Mouse (Mus musculus) T-cell, adult 66 days (primary cell): ENCODE results near the gene Erg. TPM values are rescaled to one million over a fixed set of nuclear protein-coding genes. Genes with fewer than 3 reads are reported as not detected.

Source experiments
- total RNA-seq, 2 experiments: library from RNA; stranded (reverse); gene quantifications; 3 replicates in 1 of 2; 4 replicates in 1 of 2; pipeline ENCODE4 v1.2.4; 2023

Erg gene
- under 1 TPM; 0.41 to 0.70 TPM for total RNA-seq

DNA sequence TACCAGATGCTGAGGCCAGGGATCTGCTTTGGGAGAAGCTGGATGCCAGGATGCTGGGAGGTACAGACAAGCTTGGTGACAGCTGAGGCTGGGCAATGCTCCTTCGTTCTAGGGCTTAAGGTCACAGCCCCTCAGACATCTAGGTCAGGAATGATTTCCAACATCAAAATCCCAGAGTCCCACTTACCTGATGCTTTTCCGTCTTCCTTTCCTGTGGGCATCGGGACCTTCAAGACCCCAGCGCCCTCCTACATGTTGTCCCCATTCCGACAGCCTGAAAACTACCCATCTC, at the start of gene Erg:
TSS of gene Erg (minus strand) at position 283 of the 292 bp plus-strand sequence.

Other genes with a start within 250 kb of the Erg start
- 100 to 1,000 TPM; 142 to 162 TPM for gene Ets2, start 115.5 kb upstream of the Erg start, total RNA-seq